Mouse (Mus musculus) myocyte (in vitro differentiated cells): ENCODE data around the gene Dhdds. TPM values are rescaled to one million over a fixed set of nuclear protein-coding genes. Genes with fewer than 3 reads are reported as not detected.

ENCODE experiments used
- H3K27me3 ChIP-seq: one replicate; pipeline ENCODE4 v1.6.1; 2011; ENCODE audit not compliant: control insufficient read depth, insufficient read depth, insufficient read length
- H3K36me3 ChIP-seq: one replicate; pipeline ENCODE4 v1.6.1; 2011; ENCODE audit not compliant: control insufficient read depth, insufficient read depth
- H3K4me2 ChIP-seq: one replicate; pipeline ENCODE4 v1.6.1; 2011; ENCODE audit warnings: low read depth, control low read depth
- H3K4me3 ChIP-seq: one replicate; pipeline ENCODE4 v1.5.1; 2011; ENCODE audit warnings: mild to moderate bottlenecking, control low read depth, moderate library complexity
- H3K79me2 ChIP-seq: one replicate; pipeline ENCODE4 v1.6.1; 2011; ENCODE audit not compliant: control insufficient read depth, insufficient read depth
- H3ac ChIP-seq: one replicate; pipeline ENCODE4 v1.6.1; 2011; ENCODE audit not compliant: control insufficient read depth, insufficient read length
- CEBPB ChIP-seq: IDR thresholded peaks from 2 replicates; pipeline ENCODE4 v1.6.1; 2011; ENCODE audit warnings: mild to moderate bottlenecking, moderate library complexity; ENCODE audit not compliant: poor library complexity, insufficient read depth, severe bottlenecking
- E2F4 ChIP-seq: IDR thresholded peaks from one replicate; pipeline ENCODE4 v1.6.1; 2011; ENCODE audit warnings: mild to moderate bottlenecking, control low read depth, moderate library complexity; ENCODE audit not compliant: insufficient read depth
- MAX ChIP-seq: IDR thresholded peaks from one replicate; pipeline ENCODE4 v1.6.1; 2011; ENCODE audit warnings: low read depth, mild to moderate bottlenecking, control low read depth
- MYOD1 ChIP-seq, 3 experiments: IDR thresholded peaks; one replicate each; pipeline ENCODE4 v1.6.1; 2011; ENCODE audit warnings: control low read depth in 2 of 3, low read depth in 2 of 3, mild to moderate bottlenecking in 2 of 3, moderate library complexity in 1 of 3; ENCODE audit not compliant: insufficient read length in 2 of 3, control insufficient read depth in 1 of 3
- MYOG ChIP-seq, 3 experiments: IDR thresholded peaks; one replicate each; pipeline ENCODE4 v1.6.1; 2011; ENCODE audit warnings: control low read depth in 2 of 3, low read depth in 2 of 3, mild to moderate bottlenecking in 2 of 3; ENCODE audit not compliant: insufficient read length in 2 of 3, control insufficient read depth in 1 of 3, insufficient read depth in 1 of 3
- POLR2A ChIP-seq: IDR thresholded peaks from one replicate; pipeline ENCODE4 v1.6.1; 2011; ENCODE audit warnings: low read depth, mild to moderate bottlenecking, control low read depth, moderate library complexity; ENCODE audit not compliant: insufficient read length
- POLR2AphosphoS2 ChIP-seq: IDR thresholded peaks from one replicate; pipeline ENCODE4 v1.6.1; 2011; ENCODE audit warnings: low read depth, control low read depth; ENCODE audit not compliant: insufficient read length
- REST ChIP-seq: IDR thresholded peaks from one replicate; pipeline ENCODE4 v1.6.1; 2011; ENCODE audit warnings: mild to moderate bottlenecking, control low read depth, moderate library complexity; ENCODE audit not compliant: insufficient read depth, insufficient read length
- SRF ChIP-seq: IDR thresholded peaks from one replicate; pipeline ENCODE4 v1.6.1; 2011; ENCODE audit warnings: low read depth; ENCODE audit not compliant: control insufficient read depth, insufficient read length
- TCF12 ChIP-seq: IDR thresholded peaks from one replicate; pipeline ENCODE4 v1.6.1; 2011; ENCODE audit warnings: mild to moderate bottlenecking, control low read depth; ENCODE audit not compliant: poor library complexity, insufficient read depth, severe bottlenecking
- TCF3 ChIP-seq: IDR thresholded peaks from one replicate; pipeline ENCODE4 v1.6.1; 2011; ENCODE audit warnings: low read depth, control low read depth; ENCODE audit not compliant: insufficient read length
- USF1 ChIP-seq: IDR thresholded peaks from one replicate; pipeline ENCODE4 v1.6.1; 2011; ENCODE audit warnings: low read depth, mild to moderate bottlenecking, control low read depth, moderate library complexity
- polyA plus RNA-seq: library from polyadenylated mRNA; unstranded; fragments of >200 nt; fragmentation: generic; extraction: Trizol; gene quantifications from one replicate; pipeline ENCODE4 v1.2.1, GENCODE M21; 2012; ENCODE audit warnings: missing spikeins

Dhdds gene
- polyA plus RNA-seq, 1 experiment, result 30.5 TPM

DNA sequence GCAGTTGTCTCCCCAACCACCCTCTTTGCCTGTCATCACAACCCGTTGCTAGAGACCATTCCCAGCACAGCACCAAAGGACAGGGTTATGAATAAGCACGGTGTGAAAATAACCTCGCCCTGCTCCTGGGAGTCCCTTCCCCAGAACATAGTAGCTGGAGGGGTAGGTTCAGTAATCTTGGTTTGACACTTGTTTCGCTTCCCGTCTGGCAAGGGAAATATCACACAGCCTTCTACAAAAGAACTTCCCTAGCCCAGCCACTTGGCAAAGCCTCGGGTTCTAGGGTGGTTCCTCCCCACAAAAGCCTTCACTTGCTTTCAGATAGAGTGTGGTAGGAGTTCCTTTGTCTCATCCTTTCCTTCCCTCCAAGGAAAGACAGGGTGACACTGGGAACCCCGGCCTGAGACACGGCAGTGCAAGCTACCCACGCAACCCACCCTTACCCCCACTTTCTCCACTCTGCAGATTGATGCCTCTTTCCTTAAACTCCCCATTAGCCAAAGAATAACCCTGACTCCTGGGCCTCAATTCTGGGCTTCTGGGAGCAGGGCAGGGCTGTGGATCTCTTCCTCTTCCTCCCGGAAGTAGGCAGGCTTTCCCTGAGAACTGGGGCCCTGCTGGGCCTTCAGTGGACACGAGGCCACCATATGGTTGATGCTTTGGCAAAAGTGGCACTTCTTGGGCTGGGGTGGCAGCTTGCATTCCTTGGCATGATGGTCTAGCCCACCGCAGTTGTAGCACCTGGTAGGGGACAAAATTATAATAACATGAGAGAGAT lies 5.1 kb upstream of the Dhdds start:
- Histone ChIP-seq H3K79me2 (no peaks in the 10 kb centered on the region), H3K4me3 (no peak overlapping the region), H3K36me3 (no peaks in the 10 kb centered on the region), H3ac (no peak overlapping the region), H3K27me3 (peaks cover 40% of the 10 kb centered on the region), H3K4me2 (no peak overlapping the region)
- TF ChIP-seq POLR2AphosphoS2 (no peak), MYOD1 (IDR thresholded peaks at IDR 0.05; ENCODE audit: control insufficient read depth in 1 of 3, insufficient read length in 2 of 3, low read depth in 2 of 3) (no peak), MAX (no peak), E2F4 (no peak), USF1 (no peak), CEBPB (no peak)

DNA sequence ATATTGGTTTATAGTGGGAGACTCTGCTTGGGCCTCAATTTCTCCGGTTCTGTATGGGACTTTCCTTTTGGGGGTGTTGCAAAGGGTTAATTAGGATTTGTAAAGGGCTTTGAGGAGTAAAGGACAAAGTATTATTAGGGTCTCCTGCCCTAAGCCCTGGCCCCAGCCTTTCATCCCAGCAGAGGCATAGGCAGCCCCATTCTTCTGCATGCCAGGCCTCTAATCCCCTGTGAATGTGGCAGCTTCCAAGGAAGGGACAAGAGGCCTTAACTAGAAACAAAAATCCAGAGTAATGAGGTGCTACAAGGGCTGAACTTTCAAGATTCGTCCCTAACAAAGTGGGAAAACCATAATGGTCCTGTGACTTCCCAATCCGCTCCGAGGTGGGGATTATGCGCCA lies 2.2 kb upstream of the Dhdds start:
- H3ac ChIP-seq, result no peak overlapping the region
- no peak for TF ChIP-seq MYOD1 (IDR thresholded peaks at IDR 0.05; ENCODE audit: control insufficient read depth in 1 of 3, insufficient read length in 2 of 3, low read depth in 2 of 3)
- no peak for TF ChIP-seq TCF3
- no peak for TF ChIP-seq TCF12
- TF ChIP-seq E2F4, result no peak
- TF ChIP-seq POLR2AphosphoS2, result no peak
- TF ChIP-seq CEBPB, result no peak
- TF ChIP-seq MYOG (IDR thresholded peaks at IDR 0.05; ENCODE audit: control insufficient read depth in 1 of 3, insufficient read depth in 1 of 3, insufficient read length in 2 of 3, low read depth in 2 of 3), result no peak
- no peak for TF ChIP-seq POLR2A
- TF ChIP-seq REST, result no peak
- no peak for TF ChIP-seq SRF
- TF ChIP-seq USF1, result no peak
- no peak for TF ChIP-seq MAX
- no peak overlapping the region for H3K4me3 ChIP-seq
- peaks cover 14% of the 10 kb centered on the region for H3K79me2 ChIP-seq
- H3K27me3 ChIP-seq, result peaks cover 26% of the 10 kb centered on the region
- H3K4me2 ChIP-seq, result no peak overlapping the region
- no peaks in the 10 kb centered on the region for H3K36me3 ChIP-seq

DNA sequence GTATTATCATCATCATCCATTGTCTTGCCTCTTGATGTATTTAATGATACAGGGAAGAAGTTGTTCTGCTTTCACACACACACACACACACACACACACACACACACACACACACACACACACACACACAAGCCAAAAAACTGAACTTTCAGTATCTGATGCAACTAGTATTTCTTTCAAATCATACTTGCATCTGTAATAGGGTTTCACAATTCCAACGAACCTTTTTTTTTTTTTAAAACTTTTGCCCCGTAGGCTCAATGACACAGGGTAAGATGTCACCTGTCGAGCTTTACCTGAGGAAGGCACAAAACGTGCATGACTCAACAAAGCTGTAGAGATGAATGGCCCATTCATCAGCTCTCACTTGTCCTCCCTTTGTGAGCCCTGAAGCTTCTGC lies 1.5 kb upstream of the Dhdds start:
- Histone ChIP-seq H3K36me3 (no peaks in the 10 kb centered on the region), H3K79me2 (peaks cover 14% of the 10 kb centered on the region), H3ac (no peak overlapping the region), H3K27me3 (peaks cover 21% of the 10 kb centered on the region), H3K4me3 (no peak overlapping the region), H3K4me2 (no peak overlapping the region)
- TF ChIP-seq E2F4 (no peak), POLR2A (no peak), USF1 (no peak), MAX (no peak), MYOG (IDR thresholded peaks at IDR 0.05; ENCODE audit: control insufficient read depth in 1 of 3, insufficient read depth in 1 of 3, insufficient read length in 2 of 3, low read depth in 2 of 3) (no peak), MYOD1 (IDR thresholded peaks at IDR 0.05; ENCODE audit: control insufficient read depth in 1 of 3, insufficient read length in 2 of 3, low read depth in 2 of 3) (no peak), POLR2AphosphoS2 (no peak), SRF (no peak), REST (no peak), TCF12 (no peak), CEBPB (no peak), TCF3 (no peak)

DNA sequence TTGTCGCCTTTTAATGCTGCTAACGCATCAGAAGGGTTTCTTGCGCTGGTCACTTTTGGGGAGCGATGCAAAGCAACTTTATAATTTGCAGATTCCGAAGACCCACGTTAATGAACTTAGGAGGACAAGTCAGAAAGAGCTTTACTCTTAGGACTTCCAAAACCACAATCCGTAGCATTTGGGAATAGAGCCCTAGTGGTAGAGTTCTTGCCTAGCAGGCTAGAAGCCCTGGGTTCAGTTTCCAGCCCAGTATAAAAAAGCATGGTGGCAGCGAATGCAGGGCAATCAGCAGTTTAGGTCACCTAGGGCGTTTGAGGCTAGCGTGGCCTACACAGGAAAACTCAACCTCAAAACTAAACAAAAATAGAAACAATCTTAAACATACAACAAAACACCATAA lies 992 bp upstream of the Dhdds start:
- H3ac ChIP-seq, result no peak overlapping the region
- peaks cover 14% of the 10 kb centered on the region for H3K79me2 ChIP-seq
- H3K27me3 ChIP-seq, result peaks cover 21% of the 10 kb centered on the region
- H3K4me3 ChIP-seq, result no peak overlapping the region
- TF ChIP-seq E2F4, result no peak
- no peak for TF ChIP-seq MYOG (IDR thresholded peaks at IDR 0.05; ENCODE audit: control insufficient read depth in 1 of 3, insufficient read depth in 1 of 3, insufficient read length in 2 of 3, low read depth in 2 of 3)
- no peak for TF ChIP-seq POLR2AphosphoS2
- no peak for TF ChIP-seq SRF
- no peak for TF ChIP-seq USF1
- TF ChIP-seq REST, result no peak
- TF ChIP-seq CEBPB, result no peak
- TF ChIP-seq TCF3, result no peak
- TF ChIP-seq MAX, result no peak
- TF ChIP-seq POLR2A, result no peak
- no peak for TF ChIP-seq MYOD1 (IDR thresholded peaks at IDR 0.05; ENCODE audit: control insufficient read depth in 1 of 3, insufficient read length in 2 of 3, low read depth in 2 of 3)
- no peak for TF ChIP-seq TCF12
- no peak overlapping the region for H3K4me2 ChIP-seq
- no peaks in the 10 kb centered on the region for H3K36me3 ChIP-seq

DNA sequence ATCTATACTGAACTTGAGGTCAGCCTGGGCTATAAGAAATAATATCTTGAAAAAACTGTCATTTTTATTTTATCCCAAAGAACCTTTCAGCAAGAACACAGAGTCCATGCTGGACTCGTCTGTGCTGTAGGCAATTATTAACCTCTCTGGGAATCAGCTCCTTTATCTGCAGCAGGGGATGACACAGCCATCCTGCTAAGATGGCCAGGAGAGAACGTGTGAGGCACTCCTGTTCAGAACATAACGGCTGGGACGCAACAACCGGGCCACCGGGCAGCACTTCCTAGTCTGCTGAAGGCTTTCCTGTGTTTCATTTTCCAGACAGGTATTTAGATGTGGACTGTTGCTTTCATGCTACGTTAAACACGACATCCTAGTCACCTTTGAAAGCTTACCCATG lies 6.0 kb downstream of the Dhdds start:
- Histone ChIP-seq H3K27me3 (no peaks in the 10 kb centered on the region), H3K4me2 (no peak overlapping the region), H3ac (no peak overlapping the region), H3K4me3 (no peak overlapping the region), H3K36me3 (peaks cover 23% of the 10 kb centered on the region), H3K79me2 (peaks cover 6% of the 10 kb centered on the region)
- TF ChIP-seq MYOD1 (IDR thresholded peaks at IDR 0.05; ENCODE audit: control insufficient read depth in 1 of 3, insufficient read length in 2 of 3, low read depth in 2 of 3) (no peak), POLR2AphosphoS2 (no peak)
